Mouse (Mus musculus): ENCODE data around the gene Hoxc4.

DNA sequence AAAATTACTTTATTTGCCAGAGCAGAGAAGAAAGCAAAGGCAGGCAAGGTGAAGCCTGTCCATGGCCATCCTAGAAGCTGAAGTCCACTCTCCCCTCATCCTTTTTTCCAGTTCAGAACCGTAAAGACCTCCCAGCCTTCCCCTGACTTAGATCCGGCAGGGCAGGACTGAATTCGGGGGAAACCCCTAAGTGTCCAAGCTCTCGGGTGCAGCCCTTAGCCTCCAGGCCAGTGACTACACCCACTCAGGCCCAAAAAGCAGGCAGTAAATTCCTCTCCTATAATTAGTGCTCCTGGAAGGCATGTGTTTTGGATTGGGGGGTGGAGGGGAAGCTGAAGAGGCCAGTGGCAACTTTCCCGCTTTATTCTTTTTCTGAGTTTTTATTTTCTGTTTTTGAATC lies 12.9 kb upstream of the Hoxc4 start:
- TF ChIP-seq CTCF (IDR thresholded peaks at IDR 0.05; ENCODE audit: low read depth), result no peak
- no peak for TF ChIP-seq EP300 (IDR thresholded peaks at IDR 0.05; ENCODE audit: low read depth)

Data from liver, embryonic 14.5 days (tissue).